Mouse (Mus musculus) gonadal fat pad, adult 2 months (tissue): ENCODE measurements around the gene Foxp1. TPM values are rescaled to one million over a fixed set of nuclear protein-coding genes. Genes with fewer than 3 reads are reported as not detected.

Source experiments
- DNase-seq: peaks from one replicate; pipeline ENCODE4 v3.0.0-alpha.2; 2012; ENCODE audit warnings: low read depth
- polyA plus RNA-seq: library from polyadenylated mRNA; depleted of rRNA; stranded (reverse); fragments of >200 nt; gene quantifications from 2 replicates; pipeline ENCODE4 v1.2.3, GENCODE M21; 2012

The Foxp1 gene
- polyA plus RNA-seq, 1 experiment = 26.0 TPM

DNA sequence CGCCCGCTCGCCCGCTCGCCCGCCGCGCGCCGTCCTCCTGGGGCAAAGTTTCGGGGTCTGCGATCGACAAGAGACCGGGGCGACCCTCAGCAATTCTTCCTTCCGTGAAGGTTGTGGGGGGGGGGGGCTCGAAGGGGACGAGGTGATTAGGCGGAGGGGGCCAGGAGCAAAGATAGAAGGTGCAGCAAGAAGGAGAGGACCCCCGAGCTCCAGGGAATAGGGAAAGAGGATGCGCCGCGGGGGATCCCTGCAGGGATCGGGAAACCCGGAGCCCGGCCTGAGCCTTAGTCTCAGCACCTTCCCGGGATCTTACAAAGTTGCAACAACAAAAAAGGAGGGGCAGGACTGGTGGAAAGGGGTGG, 1.9 kb downstream of the Foxp1 start:
- DNase-seq = no peak

DNA sequence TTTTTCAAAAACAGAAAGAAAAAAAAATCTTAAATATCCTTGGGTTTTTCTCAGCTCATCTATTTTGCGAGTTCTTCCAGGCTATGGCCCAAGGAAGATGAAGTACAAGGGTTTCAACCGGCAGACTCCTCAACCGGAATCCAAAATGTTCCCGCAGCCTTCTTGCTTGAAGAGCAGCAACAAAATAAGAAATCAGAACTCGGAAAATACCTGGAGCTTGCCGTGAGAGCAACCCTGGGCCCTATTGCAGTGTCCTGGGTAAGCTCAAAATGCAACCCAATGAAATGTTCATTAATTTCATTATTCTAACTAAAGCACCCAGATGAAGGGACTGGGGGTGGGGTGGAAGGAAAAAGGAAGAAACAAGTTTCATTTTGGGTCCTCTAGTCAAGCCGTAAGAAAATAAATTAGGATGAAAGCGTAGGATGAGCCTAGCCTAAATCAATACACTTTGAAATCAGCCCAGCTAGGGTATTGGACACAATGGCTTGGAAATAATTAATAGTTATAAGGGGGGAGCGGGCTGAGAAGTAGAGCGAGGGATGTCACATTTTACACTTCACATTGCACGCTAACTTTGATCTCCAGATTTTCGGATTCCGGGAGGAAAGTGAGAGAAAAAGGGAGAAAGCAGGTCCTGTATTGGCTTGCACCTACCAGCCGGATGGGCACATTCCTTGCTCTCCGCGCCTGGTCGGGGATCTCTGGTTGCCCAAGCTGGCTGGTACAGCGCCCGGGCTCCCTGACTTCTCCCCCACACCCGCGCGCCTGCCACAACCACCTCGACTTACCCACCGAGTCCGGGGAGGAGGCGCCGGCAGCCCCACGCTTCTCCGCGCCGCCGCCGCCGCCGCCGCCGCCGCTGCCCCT, 2.5 kb downstream of the Foxp1 start:
- DNase-seq = no peak

DNA sequence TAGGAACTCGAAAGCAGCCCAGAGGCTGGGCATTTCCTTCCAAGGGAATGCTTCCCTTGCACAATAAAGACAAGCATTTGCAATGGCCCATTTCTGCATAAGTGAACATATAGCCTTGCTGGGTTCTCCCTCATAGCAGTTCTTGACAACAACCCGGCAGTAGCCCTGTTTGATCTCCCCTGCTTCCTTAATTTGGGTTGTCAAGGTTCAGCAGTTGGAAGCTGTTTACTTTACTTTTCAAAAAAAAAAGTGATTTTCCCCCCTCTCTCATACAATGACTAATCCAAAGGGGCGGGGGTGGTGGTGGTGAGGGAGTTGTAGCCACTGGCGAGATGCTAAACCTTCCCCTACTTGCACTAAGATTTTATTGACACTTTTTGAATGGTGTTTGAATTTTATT, 3.5 kb downstream of the Foxp1 start:
- DNase-seq = no peak

- DNase-seq = no peak
These were observed 6.8 kb downstream of the Foxp1 start for GRCm38 (mm10) chr6:99515667-99516199.

GRCm38 (mm10) chr6:99511862-99512261, 10.7 kb downstream of the Foxp1 start:
- no peak for DNase-seq

DNA sequence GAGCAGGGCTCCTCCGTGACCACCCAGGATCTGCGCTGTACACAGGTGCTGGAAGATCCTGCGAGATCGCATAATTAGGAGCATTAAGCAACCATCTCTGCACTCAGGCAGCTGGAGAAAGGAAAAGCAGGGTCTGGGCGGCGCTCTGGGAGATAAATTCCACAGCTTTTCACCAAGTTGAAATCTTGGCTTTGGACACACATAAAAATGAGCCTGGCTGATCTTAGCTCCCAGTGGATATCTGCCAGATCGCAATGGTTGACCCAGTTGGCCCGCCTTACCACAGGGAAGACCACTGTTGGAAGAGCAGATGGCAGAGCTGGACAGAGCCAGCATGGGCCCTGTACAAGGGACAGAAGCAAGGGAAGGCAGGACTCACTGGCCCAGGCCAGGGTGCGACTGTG, 13.3 kb downstream of the Foxp1 start:
- DNase-seq = no peak

DNA sequence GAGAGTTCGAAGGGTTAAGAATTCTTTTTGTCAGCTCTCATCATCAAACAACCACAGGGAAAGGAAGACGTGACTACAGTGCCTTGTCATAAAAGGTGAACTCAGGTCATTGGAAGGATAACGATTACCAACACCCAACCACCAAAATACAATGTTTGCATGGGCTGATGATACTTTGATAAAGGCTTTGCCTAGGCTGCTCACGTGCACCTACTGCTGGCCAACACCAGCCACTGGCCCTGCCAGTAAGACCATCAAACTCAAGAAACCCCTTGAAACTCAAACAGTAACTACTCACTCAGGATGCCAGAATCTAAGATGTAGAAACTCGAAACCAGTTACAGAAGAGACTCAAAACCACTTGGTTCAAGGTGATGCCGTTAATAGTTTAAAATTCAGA, 15.7 kb downstream of the Foxp1 start:
- no peak for DNase-seq

DNA sequence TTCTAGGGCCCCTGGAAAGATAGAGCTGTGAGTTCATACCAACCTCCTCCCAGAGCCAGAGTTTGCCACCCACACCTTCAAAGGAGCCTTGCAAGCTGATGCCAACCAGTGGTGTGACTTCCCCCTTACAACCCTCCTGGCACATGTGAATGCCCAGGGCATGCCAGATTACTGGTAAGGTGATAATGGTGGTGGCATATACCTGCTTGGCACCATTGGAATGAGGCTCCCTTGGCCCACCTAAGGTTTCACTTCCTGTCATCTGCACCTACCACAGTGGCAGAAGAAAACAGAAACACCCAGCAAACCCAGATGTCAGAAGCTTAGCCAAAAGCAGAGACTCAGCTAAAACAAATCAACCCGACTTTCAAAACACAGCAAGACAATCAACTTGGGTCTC, 18.8 kb downstream of the Foxp1 start:
- no peak for DNase-seq

GRCm38 (mm10) chr6:99502727-99503126, 19.8 kb downstream of the Foxp1 start:
- no peak for DNase-seq

DNA sequence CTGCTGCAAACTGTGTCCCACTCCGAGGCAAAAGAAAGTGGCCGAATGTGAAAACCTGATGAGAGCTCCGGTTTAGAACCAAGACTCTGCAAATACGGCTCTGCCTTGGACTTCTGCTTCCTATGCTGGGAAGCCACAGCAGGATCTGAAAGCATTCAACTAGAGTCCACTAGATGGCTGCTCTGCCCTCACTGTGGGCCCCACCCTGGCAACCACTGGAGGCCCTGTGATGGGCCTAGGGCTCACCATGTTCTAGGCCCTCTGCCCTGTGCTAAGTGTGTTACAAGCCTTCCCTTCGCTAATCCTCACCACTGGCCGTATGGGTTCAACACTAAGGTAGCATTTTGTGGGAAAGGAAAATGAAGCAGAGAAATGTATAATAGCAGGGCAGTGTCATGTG, 20.2 kb downstream of the Foxp1 start:
- no peak for DNase-seq

DNA sequence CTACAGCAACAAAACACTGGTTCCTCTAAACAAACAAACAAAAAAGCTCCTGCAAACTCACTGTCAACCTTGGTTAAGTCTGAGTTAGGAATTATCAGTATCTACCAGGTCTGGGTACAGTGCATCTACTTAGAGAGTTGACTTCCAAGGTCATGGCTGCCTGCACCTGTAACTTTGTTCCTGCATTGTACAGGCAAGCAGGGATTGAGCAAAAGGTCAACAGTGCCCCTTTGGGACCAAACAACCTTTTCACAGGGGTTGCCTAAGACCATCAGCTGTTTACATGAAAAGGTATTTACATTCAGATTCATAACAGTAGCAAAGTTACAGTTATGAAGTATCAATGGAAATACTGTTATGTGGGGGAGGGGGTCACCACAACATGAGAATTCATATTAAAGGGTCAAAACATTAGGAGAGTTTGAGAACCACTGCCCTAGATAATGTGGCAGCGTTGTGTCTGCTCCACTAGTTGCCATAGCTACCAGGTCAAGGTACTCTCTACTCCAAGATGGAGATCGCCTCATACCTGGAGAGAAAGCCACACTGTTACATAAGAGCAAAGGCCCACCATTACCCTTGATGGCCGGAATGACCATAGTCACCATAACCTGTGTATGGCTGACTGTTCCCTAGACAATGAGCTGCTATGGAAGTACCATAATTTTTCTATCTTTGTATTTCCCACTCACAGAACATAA, 21.8 kb downstream of the Foxp1 start:
- DNase-seq = no peak

GRCm38 (mm10) chr6:99498082-99498481, 24.4 kb downstream of the Foxp1 start:
- DNase-seq = no peak

- DNase-seq = no peak
These were observed 26.4 kb downstream of the Foxp1 start for GRCm38 (mm10) chr6:99496114-99496513.

DNA sequence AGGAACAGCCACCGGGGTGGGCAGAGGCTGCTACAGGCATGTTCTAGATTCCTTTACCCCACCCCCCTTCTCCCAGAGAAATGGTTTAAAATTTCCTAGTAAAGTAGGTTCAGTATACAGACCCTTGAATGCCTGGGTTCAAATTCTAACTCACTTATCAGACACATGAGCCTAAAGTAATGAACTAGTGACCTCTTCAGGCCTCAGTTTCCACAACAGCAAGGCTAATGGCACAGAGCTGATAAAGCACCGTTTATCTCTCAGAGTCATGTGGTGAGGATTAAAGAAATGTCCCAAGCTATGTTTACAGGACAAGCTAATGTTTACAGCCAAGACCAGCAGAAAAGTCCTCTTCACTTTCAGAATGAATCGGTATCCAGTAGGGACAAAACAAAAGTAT, 29.6 kb downstream of the Foxp1 start:
- no peak for DNase-seq

DNA sequence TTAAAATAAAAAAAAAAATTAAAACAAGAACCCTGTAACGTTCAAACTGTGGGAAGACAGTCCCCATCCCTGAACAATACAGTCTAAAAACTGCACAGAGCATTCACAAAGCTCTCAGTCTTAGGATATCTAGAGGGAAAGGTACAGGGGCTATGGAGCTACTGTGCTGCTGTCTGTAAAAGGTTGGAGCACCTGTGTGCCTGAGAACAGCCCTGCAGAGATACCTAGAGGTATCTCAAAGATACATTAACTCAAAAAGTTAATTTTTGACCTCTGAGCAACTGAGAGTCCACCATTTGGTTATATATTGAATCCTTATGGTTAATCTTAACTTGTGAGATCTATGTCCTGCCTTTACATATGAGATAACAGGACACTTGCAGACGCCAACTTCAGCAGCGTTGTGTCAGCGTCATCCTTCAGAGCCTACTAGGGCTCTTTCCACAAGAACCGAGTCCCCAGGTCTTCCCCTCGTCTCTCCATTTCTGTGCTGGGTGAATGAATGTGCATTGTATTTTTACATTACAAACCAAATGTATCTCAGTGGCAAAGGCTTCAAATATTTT, 30.5 kb downstream of the Foxp1 start:
- DNase-seq = no peak

GRCm38 (mm10) chr6:99491146-99491545, 31.4 kb downstream of the Foxp1 start:
- no peak for DNase-seq

DNA sequence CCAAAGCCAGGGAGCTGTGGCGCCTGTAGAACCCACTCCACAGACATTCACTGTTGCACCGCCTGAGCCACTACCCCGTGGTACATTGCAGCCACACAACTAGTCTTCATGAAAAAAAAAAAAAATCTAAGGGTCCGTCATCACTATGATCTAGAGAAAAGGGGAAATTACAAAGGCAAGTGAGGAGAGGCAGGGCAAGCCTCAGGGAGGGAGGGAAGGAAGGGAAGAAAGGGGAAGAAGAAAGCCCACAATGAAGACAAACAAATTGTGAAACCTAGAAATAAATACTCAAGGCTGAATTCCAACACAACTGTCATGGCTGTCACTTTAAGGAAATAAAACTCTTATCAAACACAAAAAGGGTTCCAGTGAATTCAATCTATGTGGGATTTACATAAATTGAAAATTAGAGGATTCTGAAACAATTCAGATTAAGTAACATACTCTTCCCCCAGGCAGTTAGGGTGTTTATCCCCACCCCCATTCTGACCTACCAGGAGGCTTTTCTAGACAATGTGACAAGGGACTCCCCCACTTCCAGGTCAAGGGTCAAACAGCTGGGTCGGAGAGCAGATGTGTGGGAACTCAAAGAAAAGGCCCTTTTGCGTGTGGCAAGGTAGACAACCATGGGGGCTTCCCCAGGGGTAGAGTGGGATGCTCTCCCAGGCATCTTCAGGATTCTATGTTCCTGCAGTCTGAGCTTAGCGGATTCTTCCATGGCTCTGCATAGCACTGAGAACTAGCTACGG, 32.4 kb downstream of the Foxp1 start:
- DNase-seq = no peak

DNA sequence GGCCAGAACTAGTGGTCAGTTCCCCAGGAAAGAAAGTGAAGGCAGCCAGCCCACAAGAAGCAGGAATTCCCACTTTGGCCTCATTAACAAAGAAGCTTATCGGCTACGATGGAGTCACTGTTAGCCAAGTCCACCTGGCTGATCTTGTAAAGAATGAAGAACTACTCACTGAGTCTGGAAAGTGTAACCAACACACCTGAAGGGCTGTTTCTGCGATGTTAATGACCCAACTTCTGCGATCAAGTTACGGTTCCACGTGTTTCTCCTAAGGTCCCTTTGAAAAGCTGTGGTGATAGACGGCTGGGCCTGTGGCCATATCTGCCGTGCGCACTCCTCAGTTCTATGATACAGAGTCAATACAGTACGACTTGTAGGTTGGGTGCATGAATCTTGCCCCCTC, 33.1 kb downstream of the Foxp1 start:
- no peak for DNase-seq

- no peak for DNase-seq
These were observed 36.5 kb downstream of the Foxp1 start for GRCm38 (mm10) chr6:99485884-99486640.

DNA sequence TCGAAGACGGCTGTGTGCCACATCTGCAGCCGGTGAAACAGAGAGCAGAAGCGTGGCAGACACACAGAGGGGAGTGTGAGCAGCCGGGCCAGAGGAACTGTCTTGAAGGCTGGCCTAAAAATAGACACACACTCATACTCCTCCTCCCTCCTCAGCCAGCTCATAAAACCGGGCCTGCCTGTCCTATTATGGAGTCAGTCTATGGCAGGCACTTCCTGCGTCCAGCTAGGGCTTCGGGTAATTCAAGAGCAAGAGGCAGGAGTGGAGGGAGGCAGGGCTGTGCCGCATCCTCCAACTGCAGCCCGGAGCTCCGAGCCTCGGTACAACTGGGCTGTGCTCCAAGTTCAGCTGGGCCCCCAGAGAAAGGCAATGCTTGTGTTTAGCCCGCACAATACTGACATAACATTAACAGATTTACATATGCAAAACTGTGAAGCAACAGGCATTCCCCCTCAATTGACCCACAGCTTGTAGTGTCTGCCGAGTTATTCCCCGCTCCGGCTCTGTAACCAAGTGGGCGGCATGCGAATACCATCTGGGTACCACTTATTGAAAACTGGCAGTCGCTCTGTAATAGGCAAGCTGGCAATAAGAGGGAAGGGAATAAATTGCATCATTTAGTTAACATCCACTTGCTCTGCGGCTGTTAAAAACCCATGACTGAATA, 37.2 kb downstream of the Foxp1 start:
- DNase-seq = no peak

DNA sequence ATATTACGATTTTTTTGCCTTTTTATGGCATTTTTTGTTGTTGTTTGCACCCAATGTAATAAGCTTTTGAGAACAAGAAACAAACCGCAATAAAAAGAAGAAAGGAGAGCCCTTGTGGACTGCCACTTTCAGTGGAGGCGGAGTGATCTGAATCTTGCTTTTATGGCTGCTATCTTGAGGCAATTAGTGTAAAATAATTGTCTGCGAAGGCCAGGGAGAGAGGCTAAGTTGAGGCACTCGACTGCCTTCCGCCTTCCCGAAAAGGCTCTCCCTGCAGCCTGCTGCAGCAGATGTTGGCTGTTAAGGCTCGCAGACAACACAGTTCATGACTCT, 37.7 kb downstream of the Foxp1 start:
- DNase-seq = no peak
